Mouse (Mus musculus) cerebellum, postnatal 36 days (tissue): ENCODE results near the gene Olfr902.
"Not testable (repeated sequence)": the region's sequence is repeated elsewhere in the genome, so short reads cannot be mapped to it uniquely, and the experiment has no call there.

Source experiments
- DNase-seq, 2 experiments: peaks; one replicate each; pipeline ENCODE4 v3.0.0; 2021 to 2022; ENCODE audit warnings: mixed read lengths in 2 of 2

The Olfr902 gene

GRCm38 (mm10) chr9:38447352-38447751 lies at the start of gene Olfr902:
Olfr902 (plus strand) TSS chr9:38447652.
- no peak for DNase-seq

GRCm38 (mm10) chr9:38401398-38401797 lies 46.1 kb upstream of the Olfr902 start, which contains the start of gene Olfr147:
Olfr147 (plus strand) TSS chr9:38401698.
- no peak for DNase-seq

DNA sequence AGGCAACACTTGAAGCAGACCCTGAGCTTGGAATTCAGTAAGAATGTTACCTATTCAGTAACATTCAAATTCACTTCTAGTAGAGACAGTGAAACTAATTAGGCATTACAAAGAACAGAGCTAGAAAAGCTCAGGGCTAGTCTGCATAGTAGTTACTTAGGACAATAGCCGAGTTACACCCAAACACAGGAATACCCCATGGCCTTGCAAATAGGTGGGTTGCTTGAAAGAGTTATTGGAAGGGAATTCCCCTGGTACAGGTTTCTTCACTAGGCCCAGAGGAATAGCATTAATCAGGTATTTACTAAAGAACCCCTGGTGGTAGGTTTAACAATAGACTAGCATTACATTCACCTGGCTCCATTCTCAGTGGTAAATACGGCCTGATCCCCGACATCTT lies 40.0 kb upstream of the Olfr902 start:
- DNase-seq, result not testable (repeated sequence)

- DNase-seq, result not testable (repeated sequence)
Observed at GRCm38 (mm10) chr9:38413502-38413901, 34.0 kb upstream of the Olfr902 start.

- DNase-seq, result no peak
Observed at GRCm38 (mm10) chr9:38423801-38424200, 23.7 kb upstream of the Olfr902 start.

DNA sequence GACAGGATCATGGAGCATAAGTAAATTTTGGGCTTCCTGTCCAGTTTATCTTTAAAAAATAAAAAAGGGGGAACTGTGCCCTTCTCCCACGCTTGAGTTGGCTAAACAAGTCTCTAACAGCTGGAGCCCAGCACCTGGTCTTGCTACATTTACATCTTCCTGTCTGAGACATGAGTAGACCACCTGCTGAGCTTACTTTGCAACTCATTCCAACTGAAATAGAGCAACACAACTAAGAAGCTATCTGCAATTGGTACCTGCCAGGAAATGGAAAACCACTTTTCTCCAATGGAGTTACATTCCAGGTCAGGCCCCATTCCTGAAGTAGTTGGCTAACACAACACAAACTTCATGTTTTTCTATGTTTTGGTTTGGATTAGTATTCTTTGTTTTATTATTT lies 20.4 kb upstream of the Olfr902 start:
- DNase-seq, result no peak

DNA sequence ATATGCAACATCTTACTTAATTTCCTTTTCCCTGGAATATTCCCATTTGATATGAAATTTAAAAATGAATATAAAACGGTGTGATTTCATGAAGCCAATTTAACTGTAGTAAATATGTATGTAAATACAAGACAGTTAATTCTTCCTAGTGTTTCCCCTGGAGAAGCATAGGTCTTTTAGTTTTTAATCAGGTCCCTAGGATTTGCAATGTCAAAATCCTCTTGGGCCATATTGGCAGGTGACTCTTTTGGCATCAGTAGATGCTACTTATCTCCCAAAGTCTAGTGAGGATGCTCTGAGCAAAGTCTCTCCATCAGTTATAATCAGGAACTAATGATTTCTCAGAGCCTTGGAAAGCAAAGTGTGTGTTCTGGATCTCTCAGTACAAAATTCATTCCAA lies 18.3 kb upstream of the Olfr902 start, which contains the start of gene Olfr901:
Olfr901 (plus strand) TSS at position 301 of the 400 bp plus-strand sequence.
- DNase-seq, result no peak

GRCm38 (mm10) chr9:38462844-38463243 lies 15.4 kb downstream of the Olfr902 start, which contains the start of gene Olfr904:
Olfr904 (plus strand) TSS chr9:38463144.
- DNase-seq, result no peak

DNA sequence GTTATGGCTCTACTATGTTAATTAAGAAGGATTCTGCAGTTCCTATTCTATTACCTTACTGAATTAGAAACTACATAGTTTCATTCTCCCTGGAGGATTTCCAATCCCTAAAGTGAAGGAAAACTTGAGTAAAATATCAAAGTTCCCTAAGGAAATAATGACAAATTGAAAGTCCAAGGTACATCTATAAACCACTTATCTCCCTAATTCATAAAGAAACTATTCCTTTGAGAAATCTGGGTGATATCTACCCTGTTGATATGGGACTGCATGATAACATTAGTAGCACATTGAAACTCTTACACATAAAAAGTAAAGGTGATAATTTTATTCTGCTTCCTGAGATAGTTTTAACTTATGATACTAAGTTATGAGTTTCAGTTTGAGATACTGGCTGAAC lies 23.4 kb downstream of the Olfr902 start, which contains the start of gene Olfr905:
Olfr905 (plus strand) TSS at position 301 of the 400 bp plus-strand sequence.
- no peak for DNase-seq

DNA sequence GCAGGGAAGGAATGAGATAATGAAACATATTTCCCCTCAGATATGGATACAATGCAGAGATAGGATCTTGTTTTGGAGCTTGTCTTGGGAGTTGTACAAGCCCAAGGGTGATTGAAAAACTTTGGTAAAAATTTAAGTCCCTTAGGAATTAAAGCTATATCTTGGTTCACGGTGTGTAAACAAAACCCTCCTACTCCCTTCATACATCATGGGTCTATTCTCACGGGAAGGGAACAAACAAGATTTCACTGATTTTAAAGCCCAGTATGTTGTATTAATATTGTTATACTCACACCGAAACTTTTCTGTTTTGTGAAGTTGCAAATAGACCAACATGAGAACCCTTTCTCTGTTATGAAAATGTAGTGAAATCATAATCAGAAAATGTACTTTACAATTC lies 39.3 kb downstream of the Olfr902 start, which contains the start of gene Olfr906:
Olfr906 (plus strand) TSS at position 301 of the 400 bp plus-strand sequence.
- DNase-seq, result no peak

- no peak for DNase-seq
Observed at GRCm38 (mm10) chr9:38495501-38495900, 48.0 kb downstream of the Olfr902 start, which contains the start of gene Olfr907. Olfr907 (plus strand) TSS chr9:38495801.
